Comparison of ENCODE assay signal across 8 mouse cellular contexts in genomic region chr4:130792376-130793179, GRCm38 (mm10). TPM values are rescaled to one million over a fixed set of nuclear protein-coding genes. Genes with fewer than 3 reads are reported as not detected.
DNase-seq lines count a peak whose midpoint lies in the region; ATAC-seq and TF ChIP-seq lines count a peak whose summit lies in the region.

Sdc3 (plus strand) TSS chr4:130792537.

- peak within 1 kb of the TSS; percentile 57 for H3K4me3 ChIP-seq in kidney, embryonic 14.5 days (ENCODE audit: low read length)
- H3K4me3 ChIP-seq in MEL (ENCODE audit: control insufficient read depth in 1 of 2, insufficient read depth in 1 of 2, low read depth in 2 of 2, low read length in 2 of 2) = peak within 1 kb of the TSS; percentile 38 to 61
- H3K4me3 ChIP-seq in embryonic facial prominence, embryonic 11.5 days (ENCODE audit: low read depth, low read length) = peak within 1 kb of the TSS; percentile 96

- H3K9ac ChIP-seq in kidney, embryonic 14.5 days (ENCODE audit: low read depth, low read length) = peak within 1 kb of the TSS; percentile 92
- peak within 1 kb of the TSS; percentile 56 for H3K9ac ChIP-seq in MEL (ENCODE audit: control insufficient read depth, low read depth, low read length, poor library complexity, severe bottlenecking)
- peak within 1 kb of the TSS; percentile 96 for H3K9ac ChIP-seq in embryonic facial prominence, embryonic 11.5 days (replicated peaks; ENCODE audit: low read length)

- TF ChIP-seq EP300 in MEL (IDR thresholded peaks at IDR 0.05; ENCODE audit: low read depth in 1 of 2, low read length in 2 of 2) = no peak

- H3K36me3 ChIP-seq in kidney, embryonic 14.5 days (ENCODE audit: control insufficient read depth, insufficient read depth, low read length) = no peaks in the 10 kb centered on the region
- no peaks in the 10 kb centered on the region for H3K36me3 ChIP-seq in MEL (ENCODE audit: control insufficient read depth in 1 of 2, insufficient read depth in 2 of 2, low read length in 2 of 2)
- no peaks in the 10 kb centered on the region for H3K36me3 ChIP-seq in embryonic facial prominence, embryonic 11.5 days (replicated peaks; ENCODE audit: control insufficient read depth, insufficient read depth, low read depth, low read length)

- no peaks in the 10 kb centered on the region for H3K79me2 ChIP-seq in MEL (ENCODE audit: control insufficient read depth, insufficient read depth, low read length, poor library complexity)

- TF ChIP-seq CTCF in MEL (IDR thresholded peaks at IDR 0.05 in 2 of 3, conservative IDR thresholded peaks at IDR 0.05 in 1 of 3; ENCODE audit: control insufficient read depth in 1 of 3, insufficient read depth in 1 of 3, low read depth in 2 of 3, low read length in 3 of 3, poor library complexity in 1 of 3, severe bottlenecking in 1 of 3) = no peak

- H3K9me3 ChIP-seq in kidney, embryonic 14.5 days (ENCODE audit: control insufficient read depth, low read length) = no peaks in the 10 kb centered on the region
- no peaks in the 10 kb centered on the region for H3K9me3 ChIP-seq in MEL (replicated peaks; ENCODE audit: insufficient read depth, low read length)
- H3K9me3 ChIP-seq in embryonic facial prominence, embryonic 11.5 days (replicated peaks; ENCODE audit: control insufficient read depth, low read length) = no peaks in the 10 kb centered on the region

- ATAC-seq in kidney, embryonic 14.5 days (ENCODE audit: low FRiP score, low TSS enrichment) = peak; percentile 11; the same call in 1 of the 2 replicates
- peak; percentile 57; the same call in 1 of the 2 replicates for ATAC-seq in embryonic facial prominence, embryonic 11.5 days (replicated peaks; ENCODE audit: insufficient number of reproducible peaks, low FRiP score, low TSS enrichment, low read depth)
- no peak for ATAC-seq in monocyte, adult 5-6 weeks (replicated peaks; ENCODE audit: insufficient number of reproducible peaks, low FRiP score, low TSS enrichment, poor library complexity, severe bottlenecking)

- intact Hi-C loops in heart, postnatal 14 days (cut with DNase I) = no loop called here
- intact Hi-C loops in left cerebral cortex, postnatal 36 days (cut with DNase I) = no loop called here

- WGBS in kidney, embryonic 14.5 days = 2% methylated on average over 75 of the region's 99 CpGs
- 1% methylated on average over 77 of the region's 99 CpGs for WGBS in embryonic facial prominence, embryonic 11.5 days

- peaks cover 17% of the 10 kb centered on the region for H3K4me1 ChIP-seq in kidney, embryonic 14.5 days (ENCODE audit: control insufficient read depth, insufficient read depth, low read length)
- H3K4me1 ChIP-seq in MEL (ENCODE audit: control insufficient read depth in 1 of 2, insufficient read depth in 2 of 2, low read length in 2 of 2) = no peaks in the 10 kb centered on the region
- H3K4me1 ChIP-seq in embryonic facial prominence, embryonic 11.5 days (ENCODE audit: control insufficient read depth, insufficient read depth, low read length) = peaks cover 10% of the 10 kb centered on the region

- no peak within 1 kb of the TSS for H3K27ac ChIP-seq in kidney, embryonic 14.5 days (ENCODE audit: low read depth, low read length)
- no peak within 1 kb of the TSS for H3K27ac ChIP-seq in MEL (ENCODE audit: control insufficient read depth, low read depth, low read length)
- no peak within 1 kb of the TSS for H3K27ac ChIP-seq in embryonic facial prominence, embryonic 11.5 days (replicated peaks; ENCODE audit: low read depth, low read length)

- no peak for DNase-seq in kidney, adult 18-20 months
- DNase-seq in MEL (ENCODE audit: low read depth, low spot score) (peak; percentile 22), MN1 (ENCODE audit: low spot score) (no peak)
- DNase-seq in embryonic facial prominence, embryonic 11.5 days (ENCODE audit: low spot score) = peak; percentile 55
- peak; percentile 70 to 77 for DNase-seq in heart, postnatal 14 days
- peak in 1 of 2 experiments; percentile 68 for DNase-seq in left cerebral cortex, postnatal 36 days (ENCODE audit: low spot score in 2 of 2)

- H3K4me2 ChIP-seq in kidney, embryonic 14.5 days (replicated peaks; ENCODE audit: low read depth, low read length) = peak within 1 kb of the TSS; percentile 97
- H3K4me2 ChIP-seq in embryonic facial prominence, embryonic 11.5 days (ENCODE audit: low read depth, low read length) = peak within 1 kb of the TSS; percentile 97

- TF ChIP-seq POLR2A in MEL (IDR thresholded peaks at IDR 0.05; ENCODE audit: control insufficient read depth in 1 of 2, insufficient read depth in 1 of 2, low read depth in 1 of 2, low read length in 2 of 2, poor library complexity in 1 of 2) = no peak

- H3K27me3 ChIP-seq in kidney, embryonic 14.5 days (ENCODE audit: control insufficient read depth, insufficient read depth, low read length) = no peaks in the 10 kb centered on the region
- peaks cover 0 to 6% of the 10 kb centered on the region in 2 experiments; a peak in 2 of 4 replicates for H3K27me3 ChIP-seq in MEL (ENCODE audit: control insufficient read depth in 1 of 2, insufficient read depth in 2 of 2, low read length in 2 of 2)
- no peaks in the 10 kb centered on the region for H3K27me3 ChIP-seq in embryonic facial prominence, embryonic 11.5 days (ENCODE audit: control insufficient read depth, insufficient read depth, low read length)

- TF ChIP-seq RAD21 in MEL (IDR thresholded peaks at IDR 0.05; ENCODE audit: low read depth, low read length) = no peak

TF ChIP-seq in MEL, 35 proteins besides CTCF, POLR2A, EP300 and RAD21:
- no peak for TF ChIP-seq GABPA (IDR thresholded peaks at IDR 0.05; ENCODE audit: low read depth, low read length)
- peak; percentile 30; the same call in 1 of the 2 replicates for TF ChIP-seq BHLHE40 (IDR thresholded peaks at IDR 0.05; ENCODE audit: borderline replicate concordance, low read depth, low read length)
- TF ChIP-seq POLR2AphosphoS5 (IDR thresholded peaks at IDR 0.05; ENCODE audit: borderline replicate concordance, low read depth, low read length) = no peak

RNA-seq across cellular contexts. Expression of gene Sdc3, which starts in this region (rescaled TPM):
- polyA plus RNA-seq in kidney, embryonic 14.5 days (2014; fragmentation: Nextera tagmentation; extraction: Ambion mirVana) = 9.6 and 15.8 TPM in 2 replicates
- 0.46 and 0.62 TPM in 2 replicates for total RNA-seq in MEL (2012; rRNA removed)
- polyA plus RNA-seq in MEL (2012; ENCODE audit: insufficient read depth in 1 of 2, insufficient read length in 2 of 2, low read depth in 1 of 2, low replicate concordance in 2 of 2, missing spikeins in 1 of 2) = 1 to 10 TPM in 1 of 2 experiments, not detected in 1; 6.7 TPM
- 12.3 and 13.6 TPM in 2 replicates for polyA plus RNA-seq in embryonic facial prominence, embryonic 11.5 days (2014; fragmentation: Nextera tagmentation; extraction: Ambion mirVana)
- total RNA-seq in heart, postnatal 14 days (2021) = 10 to 100 TPM; 43.0 to 50.6 TPM
- 100 to 1,000 TPM; 156 to 161 TPM for total RNA-seq in left cerebral cortex, postnatal 36 days (2021)
- total RNA-seq in monocyte, adult 5-6 weeks (2017) = 16.3 to 46.3 TPM (median 22.3 TPM) in 3 replicates

Comparison
In these comparisons a context has a peak if more than half of its experiments do, and no peak if none do; other contexts are left out.
1. RNA of gene Sdc3 (total RNA-seq): 156 to 161 TPM in left cerebral cortex, postnatal 36 days, 43.0 to 50.6 TPM in heart, postnatal 14 days and 16.3 to 46.3 TPM in monocyte, adult 5-6 weeks; 0.46 to 0.62 TPM in MEL; every median in the first group is over 10 times any median in the second.
2. DNase-seq: peak in MEL (single experiment), embryonic facial prominence, embryonic 11.5 days (single experiment) and heart, postnatal 14 days (2 of 2); none in kidney, adult 18-20 months (single experiment) and MN1 (single experiment).
3. Peak in every context shown above with its lines, with median percentiles within 50 percentile points of each other: H3K4me3 ChIP-seq and H3K9ac ChIP-seq.